Mouse (Mus musculus): ENCODE results near the gene Zhx3.

The Zhx3 gene

DNA sequence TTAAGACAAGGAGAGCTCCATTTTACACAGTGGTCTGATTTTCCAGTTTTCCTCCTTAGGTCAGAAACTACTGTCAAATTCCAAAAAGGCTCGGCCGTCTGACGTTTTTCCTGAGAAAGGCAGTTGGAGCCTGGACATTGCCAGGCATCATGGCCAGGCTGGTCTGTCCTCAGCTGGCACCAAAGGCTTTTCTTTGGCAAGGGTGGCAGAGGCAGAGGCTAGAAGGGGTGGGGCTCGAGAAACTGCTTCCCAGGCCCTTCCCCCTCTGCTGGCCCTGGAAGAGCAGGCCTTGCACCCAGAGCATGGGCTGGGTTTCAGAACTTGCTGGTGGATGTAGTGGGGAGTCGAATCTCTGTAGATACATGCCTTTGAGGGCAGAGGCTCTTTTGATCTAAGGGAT is 9.6 kb upstream of the Zhx3 start:
- DNase-seq (ENCODE audit: low spot score): no peak

DNA sequence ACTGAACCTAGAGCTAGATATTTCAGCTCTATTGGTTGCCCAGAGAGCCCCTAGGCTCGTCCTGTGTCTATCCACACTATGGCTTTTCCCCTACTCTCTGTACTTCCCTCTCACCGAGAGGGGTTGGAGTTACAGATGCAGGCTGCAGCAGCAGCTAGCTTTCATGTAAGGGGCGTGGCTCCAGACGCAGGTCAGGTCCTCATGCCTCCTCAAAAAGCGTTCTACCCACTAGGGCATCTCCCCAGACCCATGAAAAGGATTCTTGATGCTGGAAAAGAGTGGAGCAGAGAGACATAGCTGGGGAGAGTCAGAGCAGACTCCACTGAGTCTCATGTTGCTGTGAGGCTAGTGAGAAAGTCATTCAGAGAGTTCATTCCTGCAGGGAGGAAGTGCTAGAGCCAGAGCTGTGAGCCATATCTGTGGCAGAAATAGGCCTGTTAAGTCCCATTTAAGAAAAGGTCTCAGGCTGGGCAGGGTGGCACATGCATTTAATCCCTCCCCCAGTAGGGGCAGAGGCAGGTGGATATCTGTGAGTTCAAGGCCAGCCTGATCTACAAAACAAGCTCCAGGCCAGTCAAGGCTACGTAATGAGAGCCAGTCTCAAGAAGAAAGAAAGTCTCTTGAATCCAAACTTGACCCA is 8.8 kb upstream of the Zhx3 start:
- DNase-seq (ENCODE audit: low spot score): no peak

DNA sequence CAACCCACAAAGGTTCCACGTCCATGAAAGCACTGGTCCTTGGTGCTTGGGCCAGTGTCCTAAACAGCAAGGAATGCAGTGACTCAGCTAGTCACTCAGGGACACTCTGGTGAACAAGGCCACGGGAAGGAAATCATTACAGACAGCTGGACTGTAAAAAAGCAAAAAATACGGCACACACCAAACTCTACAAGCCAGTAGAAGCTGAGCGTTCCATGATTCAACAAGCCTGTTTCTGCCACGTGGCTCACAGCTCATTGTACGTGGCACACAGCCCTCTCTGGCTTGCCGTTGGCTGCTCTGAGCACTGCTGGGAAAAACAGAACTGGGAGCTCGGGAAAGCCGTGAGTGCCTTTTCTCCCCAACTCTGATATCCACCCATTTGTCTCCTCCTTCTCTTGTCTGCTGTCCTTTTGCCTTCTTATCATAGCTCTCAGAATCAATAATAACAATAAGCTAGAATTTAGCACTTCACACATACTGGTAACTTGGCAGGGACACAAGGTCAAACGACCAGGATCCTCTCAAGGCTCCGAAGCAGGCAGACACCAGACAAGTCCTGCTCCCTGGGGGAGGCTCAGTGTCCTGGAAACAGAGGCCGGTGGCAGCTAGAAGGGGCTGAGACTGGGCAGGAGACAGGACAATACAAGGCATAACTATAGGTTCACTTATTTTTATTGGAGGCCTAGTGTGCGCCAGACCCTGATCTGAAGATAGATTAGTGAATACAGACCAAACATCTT is 7.8 kb upstream of the Zhx3 start, which contains the start of gene Lpin3:
Gene Lpin3 (plus strand): TSS at position 218 of the 743 bp plus-strand sequence.
- no peak for DNase-seq (ENCODE audit: low spot score)

DNA sequence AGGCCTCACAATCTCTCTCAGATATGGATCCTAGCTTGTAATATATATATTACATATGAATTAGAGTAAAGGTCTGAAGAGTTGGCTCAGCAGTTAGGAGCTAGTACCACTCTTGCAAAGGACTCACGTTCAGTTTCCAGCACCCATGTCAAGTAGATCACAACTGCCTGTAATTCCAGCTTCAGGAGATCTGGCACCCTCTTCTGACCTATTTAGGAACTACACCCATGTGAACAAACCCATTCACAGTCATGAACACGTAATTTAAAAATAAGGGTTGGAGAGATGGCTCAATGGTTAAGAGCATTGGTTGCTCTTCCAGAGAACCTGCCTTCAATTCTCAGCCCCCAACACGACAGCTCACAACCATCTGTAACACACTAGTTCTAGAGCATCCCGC is 3.3 kb upstream of the Zhx3 start:
- no peak for DNase-seq (ENCODE audit: low spot score)

DNA sequence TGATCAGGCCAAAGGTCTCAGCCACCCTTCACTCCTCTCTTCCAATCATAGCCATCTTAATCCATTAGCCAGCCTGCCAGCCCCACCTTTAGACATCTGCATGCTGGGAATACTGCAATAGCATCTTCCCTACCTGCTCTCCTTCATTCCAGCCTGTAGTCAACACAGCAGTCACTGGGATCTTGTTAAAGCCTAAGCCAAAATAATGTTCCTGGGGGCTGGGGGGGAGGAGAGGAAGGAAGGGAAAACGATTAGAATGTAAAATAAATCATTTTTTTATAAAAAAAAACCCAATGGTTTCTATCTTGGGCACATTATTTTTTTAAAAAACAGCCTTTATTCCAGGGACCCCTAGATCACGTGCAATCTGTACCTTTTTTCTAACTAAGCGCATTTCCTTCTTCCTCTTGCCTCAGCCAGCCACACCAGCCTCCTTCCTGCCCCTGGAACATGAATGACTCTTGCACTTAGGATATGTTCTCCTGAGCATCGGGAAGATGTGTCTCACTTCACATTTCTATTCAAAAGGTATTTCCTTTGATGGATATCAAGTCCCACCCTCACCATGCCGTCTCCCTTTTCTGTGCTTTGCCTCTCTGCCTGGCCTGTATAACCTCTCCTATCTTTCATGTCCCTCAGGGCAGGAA is 1.6 kb upstream of the Zhx3 start:
- no peak for DNase-seq (ENCODE audit: low spot score)

DNA sequence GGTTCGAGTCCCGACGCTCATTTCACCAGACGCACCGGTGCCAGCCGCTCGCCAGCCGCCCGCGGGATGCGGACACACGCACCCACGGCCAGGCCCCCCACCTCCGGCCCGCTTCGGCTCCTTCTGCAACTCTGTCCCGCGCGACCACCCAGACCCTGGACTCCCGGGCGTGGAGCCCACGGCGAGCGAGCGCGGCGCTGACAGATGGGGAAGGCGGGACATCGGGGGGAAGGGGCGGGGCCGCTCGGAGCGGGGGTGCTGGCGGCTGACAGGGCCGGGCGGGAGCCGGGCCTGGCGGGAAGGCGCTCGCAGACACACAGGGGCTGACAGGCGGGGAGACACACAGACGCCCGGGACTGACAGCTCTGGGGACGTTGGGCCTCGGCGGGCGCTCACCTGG is 403 bp downstream of the Zhx3 start:
- peak; percentile 56 for DNase-seq (ENCODE audit: low spot score)

DNA sequence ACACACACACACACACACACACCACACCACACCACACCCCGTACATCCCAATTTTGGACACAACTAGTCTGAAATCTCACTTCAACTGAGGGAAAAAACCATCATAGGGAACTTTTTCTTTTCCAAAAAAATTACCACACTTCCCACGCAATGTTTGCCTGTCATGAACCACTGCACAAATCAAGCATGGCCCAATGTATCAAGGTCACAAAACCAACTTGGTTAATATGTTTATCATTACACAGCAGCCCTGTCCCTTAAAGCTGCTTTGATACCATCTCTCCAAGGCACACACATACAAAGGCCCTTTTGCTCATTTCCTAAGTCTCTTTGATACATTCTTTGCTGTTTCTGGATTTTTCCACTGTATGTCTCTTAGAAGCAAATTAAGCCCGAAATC is 1.5 kb downstream of the Zhx3 start:
- no peak for DNase-seq (ENCODE audit: low spot score)

DNA sequence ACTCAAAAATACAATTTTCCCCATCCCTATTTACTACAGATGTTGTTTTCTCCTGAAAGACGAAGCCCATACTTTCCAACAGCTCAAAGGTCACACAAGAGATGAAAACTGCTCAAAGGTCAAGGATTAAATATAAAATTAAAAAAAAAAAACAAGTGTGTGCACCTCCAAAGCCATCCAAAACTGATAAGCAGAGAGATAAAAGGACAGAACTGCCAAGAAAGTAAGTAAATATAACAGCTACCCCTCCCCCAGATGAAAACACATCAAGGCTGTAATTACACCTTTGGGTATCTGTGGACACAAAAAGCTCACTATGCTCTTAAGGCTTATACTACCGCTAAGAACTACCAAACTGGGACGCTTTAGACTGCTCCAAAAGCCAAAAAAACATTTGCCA is 3.4 kb downstream of the Zhx3 start:
- DNase-seq (ENCODE audit: low spot score): no peak

DNA sequence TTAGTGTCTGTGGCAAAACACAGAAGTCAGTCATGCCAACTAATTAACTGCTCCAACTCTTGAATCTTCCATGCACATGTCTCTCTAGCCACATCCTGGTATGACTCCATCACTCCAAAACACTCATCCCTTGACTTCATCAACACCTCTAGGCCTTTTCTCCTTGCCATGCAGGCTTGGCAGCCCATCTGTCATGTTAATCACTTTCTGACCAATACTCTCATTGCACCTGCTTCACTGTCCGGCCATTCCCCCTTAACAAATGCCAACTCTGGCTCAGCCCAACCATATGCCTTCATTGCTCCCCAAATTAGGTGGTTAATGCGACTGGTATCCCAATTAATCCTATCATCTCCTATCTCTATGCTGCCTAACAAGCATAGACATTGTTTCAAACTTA is 7.5 kb downstream of the Zhx3 start:
- no peak for DNase-seq (ENCODE audit: low spot score)

DNA sequence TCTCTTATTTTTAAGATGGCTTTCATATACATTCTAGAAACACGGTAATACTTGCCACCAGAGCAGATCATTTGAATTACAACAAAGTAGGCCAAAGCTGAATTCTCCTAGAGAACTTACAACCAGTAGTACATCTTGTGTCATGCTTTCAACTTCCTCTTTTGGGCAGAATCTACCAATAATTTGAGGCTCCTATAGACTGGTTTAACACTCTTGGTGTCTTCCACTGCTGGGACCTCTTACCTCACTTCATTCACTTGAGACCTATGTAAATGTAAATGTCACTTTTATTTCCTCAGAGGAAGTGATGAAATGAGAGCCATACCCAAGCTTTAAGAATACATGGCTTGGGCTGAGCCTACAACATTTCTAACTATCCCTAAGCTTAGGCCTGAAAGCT is 8.7 kb downstream of the Zhx3 start:
- no peak for DNase-seq (ENCODE audit: low spot score)

DNA sequence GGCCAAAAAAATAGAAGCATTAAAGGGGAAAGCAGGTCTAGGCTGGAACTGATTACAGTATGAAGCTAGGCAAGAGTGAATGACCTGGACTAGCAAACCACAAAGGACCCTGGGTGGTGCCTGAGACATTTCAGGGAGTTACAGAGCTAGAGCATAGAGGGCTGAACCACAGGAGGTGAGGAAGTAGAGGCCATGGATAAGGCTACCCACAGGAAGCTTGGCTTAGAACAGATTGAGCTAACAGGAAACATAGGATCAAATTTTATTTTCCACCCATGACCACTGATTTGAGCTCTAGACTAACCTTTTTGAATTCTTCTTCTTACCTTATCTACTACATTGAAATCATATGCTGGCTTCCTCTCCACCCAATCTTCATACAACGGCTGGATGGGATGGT is 12.4 kb downstream of the Zhx3 start:
- DNase-seq (ENCODE audit: low spot score): no peak

DNA sequence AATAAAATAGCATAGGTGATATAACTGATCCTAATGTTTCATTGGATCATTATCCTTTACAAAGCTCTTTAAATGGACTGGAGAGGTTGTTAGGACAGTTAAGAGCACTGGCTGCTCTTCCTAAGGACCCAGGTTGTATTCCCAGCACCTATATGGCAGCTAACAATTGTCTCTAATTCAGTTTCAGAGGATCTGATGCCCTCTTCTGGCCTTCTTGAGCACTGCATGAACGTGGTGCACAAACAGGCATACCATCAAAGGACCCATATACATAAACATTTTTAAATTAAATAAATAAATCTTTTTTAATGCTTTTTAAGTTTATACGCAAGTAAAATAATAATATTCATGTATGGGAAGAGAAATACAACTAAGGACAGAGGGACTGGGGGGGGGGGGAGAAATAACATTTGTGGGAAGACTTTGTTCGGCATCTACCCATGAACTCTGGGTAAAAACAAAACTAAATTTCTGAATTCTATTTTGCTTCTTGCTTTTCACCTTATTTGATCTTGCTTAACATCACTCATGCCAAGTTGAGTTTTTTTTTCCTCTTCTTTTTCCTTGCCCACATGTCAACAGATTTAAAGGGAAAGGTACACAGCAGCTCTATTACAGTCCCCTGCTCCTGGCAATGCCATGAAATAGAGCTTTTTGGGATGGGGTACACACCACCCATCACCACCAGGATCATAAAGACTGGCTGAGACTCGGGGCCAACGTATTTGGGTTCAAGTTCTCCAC is 16.3 kb downstream of the Zhx3 start:
- no peak for DNase-seq (ENCODE audit: low spot score)

DNA sequence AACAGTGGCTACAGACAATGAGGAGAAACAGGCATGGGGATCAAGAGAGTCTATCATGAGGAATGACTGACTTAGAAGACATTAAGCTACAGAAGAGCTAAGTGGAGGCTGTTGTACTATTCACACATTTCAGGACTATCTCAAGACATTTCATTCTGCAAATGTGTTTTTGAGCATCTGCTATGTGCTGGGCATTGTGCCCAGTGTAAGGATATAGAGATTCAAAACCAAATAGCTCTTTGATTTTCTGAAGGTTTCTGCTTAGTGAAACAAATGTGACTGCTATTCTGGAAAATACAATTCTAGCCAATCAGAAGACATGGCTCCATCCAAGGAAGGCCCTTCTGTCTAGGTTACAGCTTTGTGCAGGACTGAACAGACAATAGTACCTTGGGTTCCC is 18.1 kb downstream of the Zhx3 start:
- no peak for DNase-seq (ENCODE audit: low spot score)

DNA sequence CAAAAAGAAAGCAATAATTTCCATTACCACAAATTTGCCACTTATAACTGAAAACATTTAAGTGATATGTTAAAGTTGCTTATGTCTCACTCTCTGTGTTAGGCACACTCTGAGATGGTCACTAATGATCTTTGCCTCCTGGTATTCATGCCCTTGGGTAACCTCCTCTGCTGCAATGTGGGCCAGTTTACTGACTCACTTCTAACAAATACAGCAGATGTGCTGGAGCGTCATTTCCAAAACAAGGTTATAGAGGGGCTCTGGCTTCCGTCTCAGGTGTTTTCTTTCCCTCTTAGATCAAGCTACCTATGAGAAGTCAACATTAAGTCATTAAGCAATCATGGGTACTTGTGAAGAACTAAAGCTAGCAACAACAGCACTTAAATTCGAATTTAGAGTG is 22.4 kb downstream of the Zhx3 start:
- no peak for DNase-seq (ENCODE audit: low spot score)

DNA sequence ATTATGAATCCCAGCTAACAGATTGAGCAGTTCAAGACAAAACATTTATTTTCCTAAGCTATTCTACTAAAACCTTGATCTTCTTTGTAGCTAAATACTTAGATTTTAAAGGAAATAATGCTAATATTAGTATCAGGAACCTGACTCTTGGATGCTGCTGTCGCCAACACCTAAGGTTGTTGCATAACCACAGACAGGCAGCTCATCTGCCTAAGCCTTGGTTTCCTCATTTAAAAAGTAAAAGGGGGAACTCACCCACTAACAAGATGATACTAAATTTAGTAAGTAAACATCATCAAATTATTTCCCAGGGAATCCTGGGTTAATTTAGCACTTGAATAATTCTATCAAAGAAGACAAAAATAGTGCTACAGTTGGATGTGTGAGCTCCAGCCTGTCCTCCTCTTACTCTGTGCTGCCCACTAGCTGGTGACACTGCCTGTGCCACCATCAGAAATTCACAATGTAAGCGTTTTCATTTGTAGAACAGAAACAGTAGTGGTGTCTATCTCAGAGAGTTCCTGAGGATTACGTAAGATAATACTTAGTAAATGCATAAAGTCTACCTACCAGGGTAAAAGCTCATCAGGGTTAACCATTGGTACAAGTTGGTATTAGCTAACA is 23.1 kb downstream of the Zhx3 start:
- no peak for DNase-seq (ENCODE audit: low spot score)

DNA sequence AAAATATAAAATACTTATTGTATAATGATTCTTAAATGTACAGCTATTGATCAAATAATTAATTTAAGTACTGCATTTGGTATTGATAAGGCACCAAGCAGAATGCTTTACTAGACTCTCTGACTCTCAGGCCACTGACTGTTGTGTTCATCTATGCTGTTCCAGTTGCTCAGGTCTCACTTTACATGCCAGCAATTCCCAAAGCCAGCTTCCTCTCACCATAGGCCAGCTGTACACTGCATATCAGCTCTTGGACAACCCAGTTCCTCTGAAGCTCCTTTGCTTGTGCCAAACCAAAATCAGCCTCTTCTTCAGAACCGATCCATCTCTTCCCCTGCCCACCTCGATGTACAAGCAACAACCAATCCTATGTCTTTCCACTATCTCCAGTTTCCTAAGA is 24.6 kb downstream of the Zhx3 start:
- DNase-seq (ENCODE audit: low spot score): no peak

DNA sequence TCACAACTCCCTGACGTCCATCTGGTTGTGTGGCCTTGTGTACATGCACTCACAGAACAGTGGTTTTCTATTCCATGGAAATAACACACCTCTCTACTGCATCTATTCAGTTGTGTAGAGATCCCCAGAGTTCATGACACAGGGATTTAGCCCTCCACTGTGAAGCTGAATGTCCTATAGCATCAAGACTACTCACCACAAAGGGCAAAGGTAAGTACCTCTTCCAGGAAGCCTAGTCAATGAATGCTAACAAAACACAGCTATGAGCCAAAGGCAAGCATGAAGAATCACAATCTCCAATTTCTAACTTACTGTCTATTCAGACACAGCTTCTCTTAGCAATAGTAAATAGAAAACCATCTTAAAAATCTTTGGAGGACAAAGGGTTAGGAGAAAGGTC is 25.1 kb downstream of the Zhx3 start:
- no peak for DNase-seq (ENCODE audit: low spot score)

DNA sequence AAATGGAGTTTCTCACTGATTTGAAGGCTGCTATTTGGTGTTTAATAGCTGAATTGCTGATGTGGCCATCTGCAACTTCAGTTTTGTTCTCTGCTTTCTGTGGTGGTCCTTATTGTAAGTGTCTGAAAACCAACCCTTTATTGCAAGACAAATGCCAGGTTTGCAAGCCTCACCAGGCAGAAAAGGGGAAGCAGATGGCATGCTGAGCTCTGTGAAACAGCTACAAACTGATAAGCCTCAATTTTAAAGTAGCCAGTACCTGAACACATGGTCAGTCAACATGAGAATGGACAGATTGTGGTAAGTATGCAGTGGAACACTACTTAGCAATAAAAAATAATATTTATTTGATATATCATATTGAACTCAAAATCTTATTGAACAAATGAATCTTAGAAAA is 32.0 kb downstream of the Zhx3 start:
- DNase-seq (ENCODE audit: low spot score): no peak

DNA sequence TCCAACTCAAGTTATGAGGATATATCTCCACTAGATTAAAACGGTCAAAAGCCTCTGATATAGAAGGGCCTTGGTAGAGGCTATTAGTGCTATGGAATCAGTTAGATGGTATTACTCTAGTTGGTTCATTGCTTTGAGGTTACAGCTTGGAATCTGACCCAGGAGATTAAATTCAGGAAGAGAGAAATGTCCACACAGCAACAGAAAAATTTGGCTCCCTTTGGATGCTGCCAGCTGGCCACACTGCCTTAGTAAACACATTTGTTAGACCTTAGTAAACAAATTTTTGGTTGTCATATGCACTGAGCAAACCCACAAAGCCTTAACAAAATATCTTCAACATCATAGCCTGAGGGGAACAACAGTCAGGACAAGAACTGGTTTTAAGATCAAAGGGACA is 62.0 kb downstream of the Zhx3 start:
- DNase-seq (ENCODE audit: low spot score): no peak

DNA sequence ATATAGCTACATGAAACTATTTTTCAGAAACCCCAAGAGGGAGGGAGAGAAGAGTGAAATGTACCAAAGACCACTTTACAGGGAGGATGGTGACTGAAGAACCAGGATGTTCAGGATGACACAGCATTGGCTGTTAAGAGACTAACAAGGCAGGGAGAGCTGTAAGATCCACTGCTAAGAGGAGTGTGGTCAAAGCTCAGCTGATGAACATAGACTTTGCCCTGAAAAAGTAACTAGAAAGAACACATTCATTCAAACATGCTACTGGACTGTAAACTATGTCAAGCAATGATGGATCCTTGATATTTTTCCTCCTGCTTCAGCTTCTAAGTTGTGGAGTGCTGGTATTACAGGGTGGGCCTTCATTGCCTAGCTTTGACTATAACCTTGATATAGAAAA is 62.4 kb downstream of the Zhx3 start:
- no peak for DNase-seq (ENCODE audit: low spot score)

DNA sequence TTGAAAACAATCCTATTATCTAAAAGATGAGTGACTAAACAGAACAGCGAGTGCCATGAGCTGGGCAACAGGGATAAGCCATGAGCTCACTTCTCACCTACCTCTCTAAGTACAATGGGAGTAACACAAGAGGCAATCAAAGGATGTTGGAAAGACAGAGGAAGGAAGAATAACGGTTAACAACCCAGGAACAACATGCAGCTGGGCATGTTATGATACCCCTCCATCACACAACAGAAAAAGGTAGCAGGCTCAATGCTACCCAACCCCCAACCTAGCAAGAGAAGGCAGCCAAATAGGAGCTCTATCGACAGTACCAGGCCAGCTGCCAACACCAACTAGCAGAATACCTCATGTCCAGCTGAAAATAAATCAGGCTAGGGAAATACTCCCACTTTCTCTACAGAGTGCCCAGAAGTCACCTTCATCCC is 66.7 kb downstream of the Zhx3 start:
- DNase-seq (ENCODE audit: low spot score): no peak

DNA sequence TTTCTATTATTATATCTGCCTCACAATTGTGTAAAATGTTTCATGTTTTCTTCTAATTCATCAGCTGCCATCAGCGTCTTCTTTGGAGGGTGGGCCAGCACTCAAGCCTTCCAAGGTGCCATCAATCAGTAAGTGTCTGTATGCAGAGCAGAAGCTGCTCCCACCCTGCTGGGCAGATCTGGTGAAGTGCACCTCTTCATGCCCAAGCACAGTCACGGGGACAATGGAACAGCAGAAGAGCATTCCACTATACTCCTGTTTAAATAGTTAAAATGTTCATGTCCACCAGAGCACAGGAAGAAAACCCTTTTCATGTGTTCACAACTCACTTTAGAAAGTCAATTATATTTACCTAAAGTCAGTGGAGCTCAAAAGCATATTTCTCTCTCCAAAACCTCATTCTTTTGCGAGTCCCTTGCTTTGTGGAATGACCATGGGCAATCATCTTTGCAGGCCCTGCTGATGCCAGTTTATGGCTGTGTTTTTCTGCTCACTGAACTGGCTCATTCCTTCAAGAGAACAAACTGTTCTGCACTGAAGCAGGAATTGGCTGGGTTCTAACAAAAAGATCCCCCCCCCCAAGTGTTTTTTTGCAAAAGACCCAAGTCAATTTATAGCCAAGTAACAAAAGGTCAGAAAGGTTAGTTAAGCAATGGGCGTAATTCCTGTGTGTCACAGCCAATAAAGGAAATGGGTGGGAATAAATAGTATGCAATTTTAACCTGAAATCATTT is 67.8 kb downstream of the Zhx3 start:
- no peak for DNase-seq (ENCODE audit: low spot score)

Data from spleen, adult 12 weeks (tissue).